Mouse (Mus musculus): ENCODE results near the gene Gm21976.

GRCm38 (mm10) chr13:98249594-98249993, 30.1 kb upstream of the Gm21976 start:
- TF ChIP-seq CTCF (IDR thresholded peaks at IDR 0.05; ENCODE audit: low read depth, low read length): no peak
- no peak for TF ChIP-seq GATA1 (IDR thresholded peaks at IDR 0.05; ENCODE audit: borderline replicate concordance, low read length)
- TF ChIP-seq POLR2AphosphoS5 (IDR thresholded peaks at IDR 0.05; ENCODE audit: insufficient replicate concordance, low read depth, low read length): no peak
- no peak for TF ChIP-seq TAL1 (conservative IDR thresholded peaks at IDR 0.05; ENCODE audit: low read depth, low read length)
